Mouse (Mus musculus): ENCODE results near the gene Il20ra.

DNA sequence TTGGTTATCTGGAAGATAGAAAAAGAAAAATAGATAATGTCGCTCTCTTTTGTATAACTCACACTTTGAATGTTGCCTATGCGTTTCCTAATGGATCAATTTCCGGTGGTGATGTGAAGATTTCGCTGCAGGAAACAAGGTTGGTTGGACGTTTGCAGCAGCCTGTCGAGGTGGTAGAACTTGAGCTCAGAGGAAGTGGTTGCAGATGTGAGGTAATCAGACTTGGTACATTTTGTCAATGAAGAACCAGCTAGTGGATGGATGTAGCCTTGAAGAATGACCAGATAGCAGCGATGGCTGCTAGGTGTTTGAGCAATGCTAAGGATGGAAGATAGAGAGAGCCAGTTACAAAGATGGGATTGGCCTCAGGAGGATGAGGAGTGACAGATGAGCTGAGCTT is 92.4 kb downstream of the Il20ra start:
- TF ChIP-seq CTCF (IDR thresholded peaks at IDR 0.05; ENCODE audit: borderline replicate concordance, control insufficient read depth, extremely low read depth, insufficient read depth, low read length, poor library complexity) (no peak), POLR2A (IDR thresholded peaks at IDR 0.05; ENCODE audit: control insufficient read depth, extremely low read depth, insufficient read depth, low read length, poor library complexity) (no peak)
